ENCODE assay signal across 9 mouse cellular contexts in the genomic region with DNA sequence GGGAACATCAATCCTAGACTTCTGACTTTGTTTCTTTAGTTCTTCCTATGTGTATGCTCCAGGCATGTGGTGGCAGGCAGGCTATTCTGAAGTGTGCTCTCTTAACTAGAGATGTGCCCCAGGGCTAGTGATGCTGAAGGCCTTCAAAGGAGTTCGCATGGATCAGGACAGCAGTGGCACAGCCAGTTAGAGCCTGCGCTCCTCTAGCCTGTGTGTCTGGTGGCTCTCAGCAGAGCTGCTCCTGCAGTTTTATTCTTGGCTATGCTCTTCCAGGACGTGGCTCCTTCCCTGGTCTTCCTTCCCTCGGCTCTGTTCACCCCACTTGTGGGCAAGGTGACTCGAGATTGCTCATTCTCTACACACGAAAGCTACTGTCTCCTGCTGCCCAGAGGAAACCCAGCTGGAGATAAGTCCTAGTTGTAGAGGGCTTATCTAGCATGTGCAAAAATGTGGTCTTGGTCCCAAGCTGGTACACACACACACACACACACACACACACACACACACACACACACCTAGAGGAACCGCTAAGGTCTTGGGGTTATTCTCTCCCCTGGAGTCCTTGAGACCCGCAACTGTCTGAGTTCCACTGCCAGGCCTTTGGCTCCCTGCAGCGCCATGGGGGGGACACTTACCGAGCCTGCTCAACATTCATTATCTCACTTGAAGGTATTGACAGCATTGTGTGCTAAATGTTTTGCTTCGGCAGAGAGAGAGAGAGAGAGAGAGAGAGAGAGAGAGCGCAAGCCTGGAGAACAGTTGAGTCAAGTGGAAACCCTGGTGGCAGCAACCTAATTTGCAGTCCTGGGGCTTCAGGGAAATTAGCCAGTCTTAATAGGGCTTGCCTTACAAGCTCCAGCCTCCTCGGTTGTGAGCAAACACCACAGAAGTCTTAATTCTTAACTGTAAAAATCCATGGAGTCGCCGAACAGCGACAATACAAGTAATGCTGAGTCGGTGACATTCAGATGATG.
A peak's percentile ranks its signal among the peaks of the same experiment; 100 is the strongest.
DNase-seq lines count a peak whose midpoint lies in the region; ATAC-seq and TF ChIP-seq lines count a peak whose summit lies in the region.
"Had no signal": no experiment of that assay in that cellular context is flagged by ENCODE, and none has a peak within 500 bp of the region (broad histone marks: within the 10 kb centered on the region; RNA-seq: fewer than 3 reads in every experiment).

No protein-coding gene starts in this region.

- no peak for DNase-seq in kidney, postnatal 4 days
- DNase-seq in embryonic facial prominence, embryonic 10.5 days (ENCODE audit: low spot score), result peak; percentile 32
- peak; percentile 38 for DNase-seq in midbrain, postnatal 0 days (ENCODE audit: low spot score)
- no peak for DNase-seq in right cerebral cortex, adult 18-20 months
- no peak for DNase-seq in adrenal gland, postnatal 36 days
- no peak for DNase-seq in testis, postnatal 10 days (ENCODE audit: low spot score)

- H3K27me3 ChIP-seq in kidney, embryonic 15.5 days, result no peaks in the 10 kb centered on the region; the same call in 1 of the 2 replicates
- H3K27me3 ChIP-seq in embryonic facial prominence, embryonic 10.5 days (replicated peaks; ENCODE audit: low read depth, poor library complexity, severe bottlenecking), result peaks cover 18% of the 10 kb centered on the region; the same call in 1 of the 2 replicates
- no peaks in the 10 kb centered on the region for H3K27me3 ChIP-seq in hindbrain, embryonic 16.5 days (replicated peaks; ENCODE audit: control insufficient read depth, insufficient read depth, low read length)
- H3K27me3 ChIP-seq in midbrain, postnatal 0 days (ENCODE audit: insufficient read depth, low read length), result no peaks in the 10 kb centered on the region; the same call in 1 of the 2 replicates

- H3K27ac ChIP-seq in kidney, embryonic 15.5 days, result no peak overlapping the region
- H3K27ac ChIP-seq in embryonic facial prominence, embryonic 10.5 days (replicated peaks), result no peak overlapping the region
- no peak overlapping the region for H3K27ac ChIP-seq in hindbrain, embryonic 16.5 days (ENCODE audit: low read depth, low read length)
- H3K27ac ChIP-seq in midbrain, postnatal 0 days (ENCODE audit: low read depth, low read length), result no peak overlapping the region

- H3K4me1 ChIP-seq in kidney, embryonic 15.5 days, result peaks cover 33% of the 10 kb centered on the region
- H3K4me1 ChIP-seq in embryonic facial prominence, embryonic 10.5 days, result peaks cover 35% of the 10 kb centered on the region
- H3K4me1 ChIP-seq in hindbrain, embryonic 16.5 days (ENCODE audit: control insufficient read depth, insufficient read depth, low read depth, low read length), result no peaks in the 10 kb centered on the region
- no peaks in the 10 kb centered on the region; the same call in 1 of the 2 replicates for H3K4me1 ChIP-seq in midbrain, postnatal 0 days (ENCODE audit: insufficient read depth, low read length)

- H3K9me3 ChIP-seq in kidney, embryonic 15.5 days (replicated peaks), result no peaks in the 10 kb centered on the region
- H3K9me3 ChIP-seq in embryonic facial prominence, embryonic 10.5 days, result no peaks in the 10 kb centered on the region
- H3K9me3 ChIP-seq in hindbrain, embryonic 16.5 days (ENCODE audit: control insufficient read depth, low read length), result no peaks in the 10 kb centered on the region
- no peaks in the 10 kb centered on the region for H3K9me3 ChIP-seq in midbrain, postnatal 0 days (ENCODE audit: low read length)
- H3K9me3 ChIP-seq: G1E had no signal

- 55% methylated on average over 17 of the region's 17 CpGs for WGBS in kidney, embryonic 15.5 days
- 49% methylated on average over 17 of the region's 17 CpGs for WGBS in embryonic facial prominence, embryonic 10.5 days
- 48% methylated on average over 17 of the region's 17 CpGs for WGBS in hindbrain, embryonic 16.5 days
- 50% methylated on average over 17 of the region's 17 CpGs for WGBS in midbrain, postnatal 0 days

- no peaks in the 10 kb centered on the region for H3K36me3 ChIP-seq in kidney, embryonic 15.5 days
- no peaks in the 10 kb centered on the region for H3K36me3 ChIP-seq in embryonic facial prominence, embryonic 10.5 days (replicated peaks)
- no peaks in the 10 kb centered on the region for H3K36me3 ChIP-seq in hindbrain, embryonic 16.5 days (ENCODE audit: control insufficient read depth, insufficient read depth, low read length)
- H3K36me3 ChIP-seq in midbrain, postnatal 0 days (ENCODE audit: insufficient read depth, low read length), result no peaks in the 10 kb centered on the region
- H3K36me3 ChIP-seq: G1E had no signal

- peak; percentile 16; the same call in 1 of the 2 replicates for TF ChIP-seq CTCF in midbrain, postnatal 0 days (IDR thresholded peaks at IDR 0.05)

- H3K4me3 ChIP-seq in kidney, embryonic 15.5 days (replicated peaks), result 0 out of 2 replicates have a peak overlapping the region, but pooled peaks have one; percentile 2
- 0 out of 2 replicates have a peak overlapping the region, but pooled peaks have one; percentile 2 for H3K4me3 ChIP-seq in embryonic facial prominence, embryonic 10.5 days
- no peak overlapping the region for H3K4me3 ChIP-seq in hindbrain, embryonic 16.5 days (ENCODE audit: low read length)
- H3K4me3 ChIP-seq in midbrain, postnatal 0 days (ENCODE audit: low read depth, low read length), result no peak overlapping the region

- peak overlapping the region; percentile 29 for H3K4me2 ChIP-seq in kidney, embryonic 15.5 days
- peak overlapping the region; percentile 10; the same call in 1 of the 2 replicates for H3K4me2 ChIP-seq in hindbrain, embryonic 16.5 days (ENCODE audit: low read length)
- H3K4me2 ChIP-seq in midbrain, postnatal 0 days (ENCODE audit: low read depth, low read length, poor library complexity, severe bottlenecking), result no peak overlapping the region

- ATAC-seq in kidney, embryonic 15.5 days (replicated peaks; ENCODE audit: low FRiP score), result no peak; the same call in 1 of the 2 replicates
- ATAC-seq in hindbrain, embryonic 16.5 days, result peak; percentile 44; the same call in 1 of the 2 replicates
- ATAC-seq in midbrain, postnatal 0 days (ENCODE audit: low FRiP score), result no peak

- H3K9ac ChIP-seq in kidney, embryonic 15.5 days, result no peak overlapping the region
- no peak overlapping the region for H3K9ac ChIP-seq in hindbrain, embryonic 16.5 days (ENCODE audit: low read depth, low read length)
- no peak overlapping the region for H3K9ac ChIP-seq in midbrain, postnatal 0 days (replicated peaks; ENCODE audit: low read length, poor library complexity, severe bottlenecking)

Comparison
In these comparisons a context has a peak if more than half of its experiments do, and no peak if none do; other contexts are left out.
1. H3K4me3 ChIP-seq: peak in kidney, embryonic 15.5 days (single experiment) and embryonic facial prominence, embryonic 10.5 days (single experiment); none in hindbrain, embryonic 16.5 days (single experiment) and midbrain, postnatal 0 days (single experiment).
2. DNase-seq: peak in embryonic facial prominence, embryonic 10.5 days (single experiment) and midbrain, postnatal 0 days (single experiment); none in kidney, postnatal 4 days (0 of 2), right cerebral cortex, adult 18-20 months (single experiment), adrenal gland, postnatal 36 days (0 of 2) and testis, postnatal 10 days (single experiment).